Mouse (Mus musculus) stomach, embryonic 14.5 days (tissue): ENCODE measurements around the gene Mapt. TPM values are rescaled to one million over a fixed set of nuclear protein-coding genes. Genes with fewer than 3 reads are reported as not detected.

Experiments used
- ATAC-seq: fragments of 200-750 bp; cut with Nextera tagmentation; 2 replicates; pipeline ENCODE4 v1.8.0; 2017; ENCODE audit warnings: low read depth, moderate TSS enrichment; ENCODE audit not compliant: insufficient number of reproducible peaks, insufficient read depth, low FRiP score
- H3K27ac ChIP-seq: fragments of 300-500 bp; sonication (generic); 2 replicates; pipeline ENCODE4 v1.5.1; 2014; ENCODE audit warnings: mild to moderate bottlenecking, low read length, moderate library complexity, mixed read lengths
- H3K27me3 ChIP-seq: fragments of 300-500 bp; sonication (generic); 2 replicates; pipeline ENCODE4 v1.6.1; 2014; ENCODE audit warnings: low read length, control low read depth, mixed read lengths; ENCODE audit not compliant: control insufficient read depth, insufficient read depth
- H3K36me3 ChIP-seq: fragments of 300-500 bp; sonication (generic); 2 replicates; pipeline ENCODE4 v1.6.1; 2014; ENCODE audit warnings: mild to moderate bottlenecking, control low read depth, low read length, moderate library complexity, mixed read lengths; ENCODE audit not compliant: control insufficient read depth, insufficient read depth
- H3K4me1 ChIP-seq: fragments of 300-500 bp; sonication (generic); 2 replicates; pipeline ENCODE4 v1.6.1; 2014; ENCODE audit warnings: low read length, control low read depth, mixed read lengths; ENCODE audit not compliant: control insufficient read depth, insufficient read depth
- H3K4me2 ChIP-seq: fragments of 300-500 bp; sonication (generic); replicated peaks from 2 replicates; pipeline ENCODE4 v1.6.1; 2014; ENCODE audit warnings: low read depth, low read length, control low read depth
- H3K4me3 ChIP-seq: fragments of 300-500 bp; sonication (generic); 2 replicates; pipeline ENCODE4 v1.5.1; 2014; ENCODE audit warnings: low read depth, low read length, control low read depth
- H3K9ac ChIP-seq: fragments of 300-500 bp; sonication (generic); replicated peaks from 2 replicates; pipeline ENCODE4 v1.6.1; 2014; ENCODE audit warnings: low read depth, mild to moderate bottlenecking, control low read depth, low read length, moderate library complexity, mixed read lengths
- H3K9me3 ChIP-seq: fragments of 300-500 bp; sonication (generic); 2 replicates; pipeline ENCODE4 v1.6.1; 2016; ENCODE audit warnings: low read depth, low read length, control low read depth; ENCODE audit not compliant: control insufficient read depth
- WGBS: fragments of 180-500 bp; shearing (Covaris S2); extraction: QIAGEN DNeasy Blood & Tissue Kit; methylation state at CpG from one replicate; pipeline ENCODE4 v1.1.7; 2014; 5-methylcytosine and 5-hydroxymethylcytosine counted together
- polyA plus RNA-seq: library from polyadenylated mRNA; unstranded; fragments of >200 nt; fragmentation: Nextera tagmentation; extraction: Ambion mirVana; gene quantifications from 2 replicates; pipeline ENCODE4 v1.2.1, GENCODE M21; 2014

Gene Mapt
- 17.5 and 18.5 TPM in 2 replicates for polyA plus RNA-seq

DNA sequence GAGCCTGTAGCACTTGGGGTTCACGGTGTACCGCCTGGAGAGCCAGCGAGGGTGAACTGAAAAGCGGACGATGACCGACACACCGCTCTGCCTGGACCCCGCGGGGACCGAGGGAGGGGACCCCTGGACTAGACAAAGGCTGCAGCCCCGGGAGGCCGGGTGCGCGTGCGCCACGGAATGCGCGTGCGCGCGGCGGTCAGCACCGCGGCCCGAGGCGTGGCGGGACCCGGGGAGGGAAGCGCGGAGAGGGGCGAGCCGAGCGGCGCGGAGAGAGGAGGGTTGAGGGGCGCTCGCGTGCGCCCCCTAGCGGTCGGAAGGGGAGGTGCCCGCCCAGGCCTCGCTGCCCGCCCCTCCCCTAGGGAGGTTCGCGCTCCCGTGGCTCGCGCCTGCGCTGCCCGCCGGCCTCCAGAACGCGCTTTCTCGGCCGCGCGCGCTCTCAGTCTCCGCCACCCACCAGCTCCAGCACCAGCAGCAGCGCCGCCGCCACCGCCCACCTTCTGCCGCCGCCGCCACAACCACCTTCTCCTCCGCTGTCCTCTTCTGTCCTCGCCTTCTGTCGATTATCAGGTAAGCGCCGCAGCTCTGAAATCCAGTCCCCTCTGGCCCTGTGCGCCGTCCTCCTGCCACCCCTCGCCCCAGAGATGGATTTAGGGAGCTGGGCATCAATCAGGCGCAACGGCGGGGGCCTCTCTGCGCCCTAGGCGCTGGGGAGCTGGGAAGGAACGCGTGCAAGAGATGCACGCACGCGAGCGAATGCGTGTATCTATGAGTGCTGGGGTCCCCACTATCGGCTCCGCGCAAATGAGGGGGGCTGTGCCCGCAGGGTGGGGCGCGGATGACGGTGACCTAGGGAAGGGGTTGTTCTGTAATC is at the start of gene Mapt:
Gene Mapt, plus strand, starts transcription at position 350 of the 871 bp plus-strand sequence.
- H3K27ac ChIP-seq, result 0 out of 2 replicates have a peak within 1 kb of the TSS, but pooled peaks have one; percentile 39
- peak within 1 kb of the TSS; percentile 98 for H3K4me2 ChIP-seq
- H3K36me3 ChIP-seq, result no peaks in the 10 kb centered on the region
- H3K9me3 ChIP-seq, result no peaks in the 10 kb centered on the region
- H3K27me3 ChIP-seq, result peaks cover 32% of the 10 kb centered on the region; the same call in 1 of the 2 replicates
- H3K9ac ChIP-seq, result peak within 1 kb of the TSS; percentile 45; the same call in 1 of the 2 replicates
- H3K4me1 ChIP-seq, result peaks cover 13% of the 10 kb centered on the region; the same call in 1 of the 2 replicates
- 1% methylated on average over 68 of the region's 94 CpGs for WGBS
- ATAC-seq, result peak; percentile 92
- H3K4me3 ChIP-seq, result peak within 1 kb of the TSS; percentile 43

- 73% methylated on average over 3 of the region's 3 CpGs for WGBS
- ATAC-seq, result no peak
Measured at GRCm38 (mm10) chr11:104182141-104182540, 49.0 kb upstream of the Mapt start.

DNA sequence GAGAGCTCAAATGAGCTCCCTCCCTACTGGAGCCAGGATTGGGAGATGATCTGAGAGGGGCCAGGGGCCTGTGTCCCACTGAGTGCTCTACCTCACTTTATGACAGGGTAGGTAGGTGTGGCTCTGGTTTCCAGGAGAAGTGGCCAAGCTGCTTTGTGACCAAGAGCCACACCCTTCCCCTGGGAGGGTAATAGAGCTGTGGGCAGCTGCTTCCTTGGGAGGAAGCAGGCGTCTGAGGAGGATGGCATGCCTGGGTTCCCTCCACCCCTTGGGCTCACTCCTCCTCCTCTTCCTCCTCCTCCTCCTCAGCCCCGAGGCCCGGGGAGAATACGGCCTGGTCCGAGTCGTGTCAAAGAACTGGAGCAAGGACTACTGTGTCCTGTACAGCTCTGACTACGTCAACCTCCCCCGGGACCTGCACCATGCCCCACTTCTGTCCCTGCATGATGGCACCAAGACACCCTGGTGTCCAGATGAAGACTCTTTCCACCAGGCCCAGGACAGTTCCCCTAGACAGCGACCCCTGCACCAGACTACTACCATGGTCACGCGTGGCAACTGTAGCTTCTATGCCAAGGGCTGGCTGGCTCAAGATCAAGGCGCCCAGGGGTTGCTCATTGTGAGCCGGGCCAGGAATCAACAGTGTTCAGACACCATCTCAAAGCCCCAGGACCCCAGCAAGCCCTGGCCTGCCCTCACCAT is 44.9 kb upstream of the Mapt start, which contains the start of gene Sppl2c:
Gene Sppl2c, plus strand, starts transcription at position 193 of the 702 bp plus-strand sequence.
- Histone ChIP-seq H3K4me3 (no peak within 1 kb of the TSS), H3K9ac (no peak within 1 kb of the TSS), H3K4me2 (no peak within 1 kb of the TSS), H3K27ac (no peak within 1 kb of the TSS), H3K9me3 (no peaks in the 10 kb centered on the region), H3K36me3 (no peaks in the 10 kb centered on the region), H3K4me1 (no peaks in the 10 kb centered on the region), H3K27me3 (no peaks in the 10 kb centered on the region)
- 76% methylated on average over 13 of the region's 13 CpGs for WGBS
- 0 out of 2 replicates have a peak, but pooled peaks have one; percentile 23 for ATAC-seq

More at GRCm38 (mm10) chr11:104182141-104182540, 49.0 kb upstream of the Mapt start:
- H3K9me3 ChIP-seq, result no peaks in the 10 kb centered on the region
- no peaks in the 10 kb centered on the region for H3K27me3 ChIP-seq
- H3K9ac ChIP-seq, result no peak overlapping the region
- no peaks in the 10 kb centered on the region for H3K4me1 ChIP-seq
- H3K4me3 ChIP-seq, result no peak overlapping the region
- no peaks in the 10 kb centered on the region for H3K36me3 ChIP-seq
- no peak overlapping the region for H3K4me2 ChIP-seq
- H3K27ac ChIP-seq, result no peak overlapping the region

GRCm38 (mm10) chr11:104186837-104187150 is 44.4 kb upstream of the Mapt start:
- Histone ChIP-seq H3K4me3 (no peak overlapping the region), H3K9ac (no peak overlapping the region), H3K4me1 (no peaks in the 10 kb centered on the region), H3K9me3 (no peaks in the 10 kb centered on the region), H3K27ac (no peak overlapping the region), H3K4me2 (no peak overlapping the region), H3K36me3 (no peaks in the 10 kb centered on the region), H3K27me3 (no peaks in the 10 kb centered on the region)
- ATAC-seq, result no peak
- 90% methylated on average over 9 of the region's 9 CpGs for WGBS

DNA sequence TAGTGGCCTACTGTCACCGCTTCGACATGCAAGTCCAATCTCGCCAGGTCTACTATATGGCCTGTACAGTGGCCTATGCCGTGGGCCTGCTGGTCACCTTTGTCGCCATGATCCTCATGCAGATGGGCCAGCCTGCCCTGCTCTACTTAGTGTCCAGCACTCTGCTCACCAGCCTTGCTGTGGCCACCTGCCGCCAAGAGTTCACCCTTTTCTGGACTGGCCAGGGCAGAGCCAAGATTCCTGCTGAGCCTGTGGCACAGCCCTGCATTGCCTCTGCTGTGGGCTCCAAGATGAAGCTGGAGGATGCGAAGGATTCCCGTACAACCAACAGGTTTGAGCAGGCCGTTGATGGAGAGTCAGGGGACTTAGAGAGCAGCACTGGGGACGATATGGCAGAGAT is 43.4 kb upstream of the Mapt start:
- no peaks in the 10 kb centered on the region for H3K36me3 ChIP-seq
- no peak overlapping the region for H3K9ac ChIP-seq
- no peak overlapping the region for H3K4me3 ChIP-seq
- H3K4me2 ChIP-seq, result no peak overlapping the region
- no peak overlapping the region for H3K27ac ChIP-seq
- 94% methylated on average over 10 of the region's 10 CpGs for WGBS
- H3K4me1 ChIP-seq, result no peaks in the 10 kb centered on the region
- no peaks in the 10 kb centered on the region for H3K9me3 ChIP-seq
- no peaks in the 10 kb centered on the region for H3K27me3 ChIP-seq
- ATAC-seq, result no peak

DNA sequence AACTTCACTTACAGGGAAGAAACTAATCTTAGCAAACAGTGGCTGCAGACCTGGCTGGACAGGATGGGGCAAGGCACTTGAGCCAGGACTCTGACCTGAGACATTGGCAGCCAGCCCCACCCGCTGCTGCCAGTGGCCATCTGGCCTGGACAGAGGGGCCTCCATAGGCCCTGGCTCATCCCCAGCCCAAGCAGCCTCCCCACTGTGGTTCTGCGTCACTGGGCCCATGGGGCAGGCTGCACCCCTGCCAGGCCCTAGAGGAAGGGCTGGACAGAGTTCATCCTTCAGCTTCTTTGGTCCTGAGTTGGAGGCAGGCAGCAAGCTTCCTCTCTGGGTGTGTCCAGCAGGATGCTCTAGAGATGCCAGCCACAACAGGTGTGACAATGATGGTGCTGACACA is 41.2 kb upstream of the Mapt start:
- H3K9me3 ChIP-seq, result no peaks in the 10 kb centered on the region
- no peaks in the 10 kb centered on the region for H3K36me3 ChIP-seq
- no peaks in the 10 kb centered on the region for H3K4me1 ChIP-seq
- no peaks in the 10 kb centered on the region for H3K27me3 ChIP-seq
- H3K27ac ChIP-seq, result no peak overlapping the region
- ATAC-seq, result no peak
- WGBS, result 68% methylated on average over 2 of the region's 2 CpGs
- no peak overlapping the region for H3K4me3 ChIP-seq
- no peak overlapping the region for H3K4me2 ChIP-seq
- no peak overlapping the region for H3K9ac ChIP-seq

DNA sequence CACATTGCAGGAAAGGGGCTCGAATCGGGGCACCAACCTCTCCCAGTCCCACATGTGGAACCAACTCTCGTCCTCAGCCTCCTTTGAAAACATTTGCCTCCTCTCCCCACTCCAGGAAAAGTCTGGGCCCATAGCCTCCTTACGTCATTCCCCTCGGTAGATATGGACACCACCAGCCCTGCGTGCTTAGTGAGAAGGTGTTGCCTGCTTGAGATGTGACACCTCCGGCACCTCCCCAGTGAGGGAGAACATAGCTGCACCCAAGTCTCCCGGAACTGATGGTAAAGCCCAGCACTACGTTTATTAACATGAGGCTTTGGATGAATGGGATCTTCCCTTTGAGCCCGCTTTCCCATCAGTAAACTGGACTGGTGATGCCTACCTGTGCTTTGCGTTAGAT is 35.8 kb upstream of the Mapt start:
- Histone ChIP-seq H3K9ac (no peak overlapping the region), H3K27ac (no peak overlapping the region)
- WGBS, result 76% methylated on average over 11 of the region's 11 CpGs

GRCm38 (mm10) chr11:104195791-104196190 is 35.4 kb upstream of the Mapt start:
- Histone ChIP-seq H3K4me1 (no peaks in the 10 kb centered on the region), H3K27ac (no peak overlapping the region), H3K9ac (no peak overlapping the region), H3K36me3 (no peaks in the 10 kb centered on the region), H3K4me2 (no peak overlapping the region), H3K9me3 (no peaks in the 10 kb centered on the region), H3K4me3 (no peak overlapping the region), H3K27me3 (no peaks in the 10 kb centered on the region)
- no peak for ATAC-seq
- 8% methylated on average over 9 of the region's 9 CpGs for WGBS

More for the DNA sequence above, 35.8 kb upstream of the Mapt start:
- no peak for ATAC-seq
- no peaks in the 10 kb centered on the region for H3K27me3 ChIP-seq
- H3K4me1 ChIP-seq, result no peaks in the 10 kb centered on the region
- H3K4me3 ChIP-seq, result no peak overlapping the region
- no peaks in the 10 kb centered on the region for H3K36me3 ChIP-seq
- no peak overlapping the region for H3K4me2 ChIP-seq
- H3K9me3 ChIP-seq, result no peaks in the 10 kb centered on the region
